Mouse (Mus musculus): ENCODE results near the gene Glp2r. TPM values are rescaled to one million over a fixed set of nuclear protein-coding genes. Genes with fewer than 3 reads are reported as not detected.

The Glp2r gene
- polyA plus RNA-seq, 1 experiment from 2014 or later: not detected

- no peaks in the 10 kb centered on the region for H3K4me1 ChIP-seq (replicated peaks)
- no peaks in the 10 kb centered on the region; the same call in 1 of the 2 replicates for H3K27me3 ChIP-seq
- no peak overlapping the region for H3K4me3 ChIP-seq
- no peak overlapping the region for H3K27ac ChIP-seq
- no peaks in the 10 kb centered on the region for H3K9me3 ChIP-seq
- no peak overlapping the region for H3K9ac ChIP-seq
- no peak overlapping the region for H3K4me2 ChIP-seq
- 29% methylated on average over 8 of the region's 8 CpGs for WGBS
- no peaks in the 10 kb centered on the region for H3K36me3 ChIP-seq
- ATAC-seq (ENCODE audit: low FRiP score): no peak
Observed at GRCm38 (mm10) chr11:67772577-67772976, 1.6 kb upstream of the Glp2r start.

GRCm38 (mm10) chr11:67771691-67772090 lies 738 bp upstream of the Glp2r start:
- Histone ChIP-seq H3K4me1 (replicated peaks) (no peaks in the 10 kb centered on the region), H3K4me3 (no peak overlapping the region), H3K27me3 (no peaks in the 10 kb centered on the region; the same call in 1 of the 2 replicates), H3K9me3 (no peaks in the 10 kb centered on the region), H3K9ac (no peak overlapping the region), H3K27ac (no peak overlapping the region), H3K4me2 (no peak overlapping the region), H3K36me3 (no peaks in the 10 kb centered on the region)
- whole genome bisulfite sequencing: 85% methylated on average over 2 of the region's 2 CpGs
- no peak for ATAC-seq (ENCODE audit: low FRiP score)

GRCm38 (mm10) chr11:67757373-67758167 lies 13.4 kb downstream of the Glp2r start:
- no peak for ATAC-seq (ENCODE audit: low FRiP score)
- no peaks in the 10 kb centered on the region for H3K9me3 ChIP-seq

GRCm38 (mm10) chr11:67756287-67756686 lies 14.7 kb downstream of the Glp2r start:
- Histone ChIP-seq H3K27me3 (no peaks in the 10 kb centered on the region), H3K9ac (no peak overlapping the region), H3K9me3 (no peaks in the 10 kb centered on the region), H3K4me2 (no peak overlapping the region), H3K27ac (no peak overlapping the region), H3K4me3 (no peak overlapping the region), H3K4me1 (replicated peaks) (no peaks in the 10 kb centered on the region), H3K36me3 (no peaks in the 10 kb centered on the region)
- WGBS: 90% methylated on average over 1 of the region's 1 CpGs
- no peak for ATAC-seq (ENCODE audit: low FRiP score)

More at GRCm38 (mm10) chr11:67757373-67758167, 13.4 kb downstream of the Glp2r start:
- no peaks in the 10 kb centered on the region for H3K4me1 ChIP-seq (replicated peaks)
- no peaks in the 10 kb centered on the region for H3K36me3 ChIP-seq
- no peaks in the 10 kb centered on the region for H3K27me3 ChIP-seq
- H3K4me2 ChIP-seq: no peak overlapping the region
- H3K4me3 ChIP-seq: no peak overlapping the region
- no peak overlapping the region for H3K9ac ChIP-seq
- 78% methylated on average over 15 of the region's 15 CpGs for WGBS
- H3K27ac ChIP-seq: no peak overlapping the region

- Histone ChIP-seq H3K27ac (no peak overlapping the region), H3K9ac (no peak overlapping the region), H3K27me3 (no peaks in the 10 kb centered on the region), H3K9me3 (no peaks in the 10 kb centered on the region), H3K4me1 (replicated peaks) (no peaks in the 10 kb centered on the region), H3K4me2 (no peak overlapping the region), H3K36me3 (no peaks in the 10 kb centered on the region), H3K4me3 (no peak overlapping the region)
- ATAC-seq (ENCODE audit: low FRiP score): no peak
Observed at GRCm38 (mm10) chr11:67741569-67741968, 29.4 kb downstream of the Glp2r start.

GRCm38 (mm10) chr11:67738846-67739490 lies 32.0 kb downstream of the Glp2r start:
- WGBS: 92% methylated on average over 5 of the region's 5 CpGs
- Histone ChIP-seq H3K9me3 (no peaks in the 10 kb centered on the region), H3K27ac (no peak overlapping the region), H3K36me3 (no peaks in the 10 kb centered on the region), H3K9ac (no peak overlapping the region), H3K27me3 (no peaks in the 10 kb centered on the region), H3K4me1 (replicated peaks) (no peaks in the 10 kb centered on the region), H3K4me3 (no peak overlapping the region), H3K4me2 (no peak overlapping the region)
- ATAC-seq (ENCODE audit: low FRiP score): no peak

- 87% methylated on average over 6 of the region's 6 CpGs for WGBS
- H3K4me1 ChIP-seq (replicated peaks): no peaks in the 10 kb centered on the region
- ATAC-seq (ENCODE audit: low FRiP score): no peak
- H3K4me3 ChIP-seq: no peak overlapping the region
- H3K4me2 ChIP-seq: no peak overlapping the region
- no peaks in the 10 kb centered on the region for H3K27me3 ChIP-seq
- H3K9me3 ChIP-seq: no peaks in the 10 kb centered on the region
- no peak overlapping the region for H3K9ac ChIP-seq
- no peaks in the 10 kb centered on the region for H3K36me3 ChIP-seq
- no peak overlapping the region for H3K27ac ChIP-seq
Observed at GRCm38 (mm10) chr11:67738345-67738744, 32.6 kb downstream of the Glp2r start.

- WGBS: 80% methylated on average over 3 of the region's 3 CpGs
- no peaks in the 10 kb centered on the region for H3K4me1 ChIP-seq (replicated peaks)
Observed at GRCm38 (mm10) chr11:67734597-67734996, 36.4 kb downstream of the Glp2r start.

GRCm38 (mm10) chr11:67733726-67734125 lies 37.2 kb downstream of the Glp2r start:
- no peaks in the 10 kb centered on the region for H3K9me3 ChIP-seq
- H3K27ac ChIP-seq: no peak overlapping the region
- WGBS: 79% methylated on average over 1 of the region's 1 CpGs
- H3K4me3 ChIP-seq: no peak overlapping the region
- no peak overlapping the region for H3K9ac ChIP-seq
- no peak overlapping the region for H3K4me2 ChIP-seq
- H3K4me1 ChIP-seq (replicated peaks): no peaks in the 10 kb centered on the region
- no peaks in the 10 kb centered on the region for H3K27me3 ChIP-seq
- no peaks in the 10 kb centered on the region for H3K36me3 ChIP-seq
- no peak for ATAC-seq (ENCODE audit: low FRiP score)

More at GRCm38 (mm10) chr11:67734597-67734996, 36.4 kb downstream of the Glp2r start:
- no peak for ATAC-seq (ENCODE audit: low FRiP score)
- Histone ChIP-seq H3K36me3 (no peaks in the 10 kb centered on the region), H3K27me3 (no peaks in the 10 kb centered on the region), H3K9me3 (no peaks in the 10 kb centered on the region), H3K27ac (no peak overlapping the region), H3K9ac (no peak overlapping the region), H3K4me3 (no peak overlapping the region), H3K4me2 (no peak overlapping the region)

GRCm38 (mm10) chr11:67731056-67731455 lies 39.9 kb downstream of the Glp2r start:
- WGBS: 100% methylated on average over 2 of the region's 2 CpGs
- Histone ChIP-seq H3K9me3 (no peaks in the 10 kb centered on the region), H3K36me3 (no peaks in the 10 kb centered on the region), H3K4me1 (replicated peaks) (no peaks in the 10 kb centered on the region), H3K4me3 (no peak overlapping the region), H3K4me2 (no peak overlapping the region), H3K27ac (no peak overlapping the region), H3K27me3 (no peaks in the 10 kb centered on the region), H3K9ac (no peak overlapping the region)
- no peak for ATAC-seq (ENCODE audit: low FRiP score)

GRCm38 (mm10) chr11:67728726-67729125 lies 42.2 kb downstream of the Glp2r start:
- no peak for ATAC-seq (ENCODE audit: low FRiP score)

GRCm38 (mm10) chr11:67727095-67727494 lies 43.9 kb downstream of the Glp2r start:
- Histone ChIP-seq H3K4me1 (replicated peaks) (no peaks in the 10 kb centered on the region), H3K27me3 (no peaks in the 10 kb centered on the region), H3K4me2 (no peak overlapping the region), H3K27ac (no peak overlapping the region), H3K9me3 (no peaks in the 10 kb centered on the region), H3K36me3 (no peaks in the 10 kb centered on the region), H3K4me3 (no peak overlapping the region), H3K9ac (no peak overlapping the region)
- ATAC-seq (ENCODE audit: low FRiP score): no peak
- 92% methylated on average over 6 of the region's 6 CpGs for WGBS

More at GRCm38 (mm10) chr11:67728726-67729125, 42.2 kb downstream of the Glp2r start:
- Histone ChIP-seq H3K9ac (no peak overlapping the region), H3K4me3 (no peak overlapping the region), H3K27ac (no peak overlapping the region), H3K27me3 (no peaks in the 10 kb centered on the region), H3K4me1 (replicated peaks) (no peaks in the 10 kb centered on the region), H3K4me2 (no peak overlapping the region), H3K9me3 (no peaks in the 10 kb centered on the region), H3K36me3 (no peaks in the 10 kb centered on the region)

Measured in hindbrain, embryonic 13.5 days (tissue).